Mouse (Mus musculus) heart, embryonic 14.5 days (tissue): ENCODE measurements around the gene Atox1. TPM values are rescaled to one million over a fixed set of nuclear protein-coding genes. Genes with fewer than 3 reads are reported as not detected.
A peak's percentile ranks its signal among the peaks of the same experiment; 100 is the strongest.
"Not testable (repeated sequence)": the region's sequence is repeated elsewhere in the genome, so short reads cannot be mapped to it uniquely, and the experiment has no call there.

Experiments
- ATAC-seq: fragments of 200-750 bp; cut with Nextera tagmentation; 2 replicates; pipeline ENCODE4 v1.8.0; 2017; ENCODE audit warnings: low read depth, moderate TSS enrichment; ENCODE audit not compliant: insufficient number of reproducible peaks, insufficient read depth, low FRiP score
- H3K27ac ChIP-seq, 2 experiments: fragments of 200-500 bp in 1 of 2; fragments of 300-500 bp in 1 of 2; sonication (generic) in 1 of 2; replicated peaks in 1 of 2; 2 replicates each; pipeline ENCODE4 v1.5.1; 2012 to 2014; ENCODE audit warnings: low read depth in 2 of 2, low read length in 2 of 2, control low read depth in 1 of 2, mild to moderate bottlenecking in 1 of 2, mixed read lengths in 1 of 2; ENCODE audit not compliant: control insufficient read depth in 1 of 2, insufficient read depth in 1 of 2
- H3K27me3 ChIP-seq: fragments of 300-500 bp; sonication (generic); 2 replicates; pipeline ENCODE4 v1.6.1; 2014; ENCODE audit warnings: mild to moderate bottlenecking, low read length, control low read depth; ENCODE audit not compliant: control insufficient read depth, insufficient read depth
- H3K36me3 ChIP-seq: fragments of 300-500 bp; sonication (generic); 2 replicates; pipeline ENCODE4 v1.6.1; 2014; ENCODE audit warnings: mild to moderate bottlenecking, control low read depth, low read length, mixed read lengths; ENCODE audit not compliant: control insufficient read depth, insufficient read depth
- H3K4me1 ChIP-seq, 2 experiments: fragments of 200-500 bp in 1 of 2; fragments of 300-500 bp in 1 of 2; sonication (generic) in 1 of 2; 2 replicates each; pipeline ENCODE4 v1.6.1; 2012 to 2014; ENCODE audit warnings: low read length in 2 of 2, control low read depth in 1 of 2, mixed read lengths in 1 of 2; ENCODE audit not compliant: control insufficient read depth in 2 of 2, insufficient read depth in 2 of 2
- H3K4me2 ChIP-seq: fragments of 300-500 bp; sonication (generic); 2 replicates; pipeline ENCODE4 v1.6.1; 2014; ENCODE audit warnings: mild to moderate bottlenecking, low read length
- H3K4me3 ChIP-seq, 2 experiments: fragments of 200-500 bp in 1 of 2; fragments of 300-500 bp in 1 of 2; sonication (generic) in 1 of 2; 2 replicates each; pipeline ENCODE4 v1.5.1; 2012 to 2014; ENCODE audit warnings: low read length in 2 of 2, mild to moderate bottlenecking in 2 of 2, control low read depth in 1 of 2, low read depth in 1 of 2, moderate library complexity in 1 of 2; ENCODE audit not compliant: control insufficient read depth in 1 of 2, insufficient read depth in 1 of 2
- H3K9ac ChIP-seq: fragments of 300-500 bp; sonication (generic); 2 replicates; pipeline ENCODE4 v1.6.1; 2014; ENCODE audit warnings: mild to moderate bottlenecking, low read length
- H3K9me3 ChIP-seq: fragments of 300-500 bp; sonication (generic); 2 replicates; pipeline ENCODE4 v1.6.1; 2016; ENCODE audit warnings: low read length, control low read depth; ENCODE audit not compliant: control insufficient read depth
- WGBS: fragments of 180-500 bp; shearing (Covaris S2); extraction: QIAGEN DNeasy Blood & Tissue Kit; methylation state at CpG from one replicate; pipeline ENCODE4 v1.1.7; 2014; 5-methylcytosine and 5-hydroxymethylcytosine counted together
- polyA plus RNA-seq: library from polyadenylated mRNA; unstranded; fragments of >200 nt; fragmentation: Nextera tagmentation; extraction: Ambion mirVana; gene quantifications from 2 replicates; pipeline ENCODE4 v1.2.1, GENCODE M21; 2014

Gene Atox1
- polyA plus RNA-seq, 1 experiment from 2014 or later = 354 TPM

DNA sequence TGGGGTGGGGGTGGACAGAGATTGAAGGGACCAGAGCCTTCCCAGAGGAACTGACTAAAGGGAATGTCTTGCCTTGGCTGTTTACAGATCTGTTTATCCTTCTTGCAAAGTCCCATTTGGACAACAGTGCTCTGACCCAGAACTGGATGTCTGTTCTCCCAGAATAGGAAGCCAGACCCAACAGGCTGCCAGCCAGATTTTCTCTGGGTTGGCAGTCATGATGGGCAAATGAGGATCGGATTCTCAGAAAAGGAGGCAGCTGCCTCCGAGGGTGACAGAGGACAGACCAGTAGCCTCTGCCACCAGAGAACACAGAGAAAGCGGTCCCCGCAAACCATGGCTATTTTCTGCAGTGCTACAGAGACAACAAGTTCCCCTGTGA lies 41.8 kb downstream of the Atox1 start:
- H3K4me3 ChIP-seq = peak overlapping the region; percentile 70 to 81
- no peaks in the 10 kb centered on the region for H3K9me3 ChIP-seq
- H3K9ac ChIP-seq = peak overlapping the region; percentile 97
- peaks cover 37 to 67% of the 10 kb centered on the region in 2 experiments for H3K4me1 ChIP-seq
- WGBS = 1% methylated on average over 4 of the region's 4 CpGs
- H3K27me3 ChIP-seq = no peaks in the 10 kb centered on the region
- peak overlapping the region; percentile 96 to 98 for H3K27ac ChIP-seq
- H3K36me3 ChIP-seq = no peaks in the 10 kb centered on the region
- H3K4me2 ChIP-seq = peak overlapping the region; percentile 87
- no peak for ATAC-seq

- H3K9ac ChIP-seq = peak overlapping the region; percentile 97
- ATAC-seq = no peak
- peaks cover 2% of the 10 kb centered on the region for H3K36me3 ChIP-seq
- 7% methylated on average over 3 of the region's 3 CpGs for WGBS
- H3K9me3 ChIP-seq = no peaks in the 10 kb centered on the region
- H3K4me1 ChIP-seq = peaks cover 36 to 66% of the 10 kb centered on the region in 2 experiments
- peak overlapping the region; percentile 96 to 98 for H3K27ac ChIP-seq
- peak overlapping the region; percentile 70 to 81 for H3K4me3 ChIP-seq
- no peaks in the 10 kb centered on the region for H3K27me3 ChIP-seq
- H3K4me2 ChIP-seq = peak overlapping the region; percentile 87
Observed at GRCm38 (mm10) chr11:55418704-55419061, 42.4 kb downstream of the Atox1 start.

GRCm38 (mm10) chr11:55417898-55418703 lies 42.9 kb downstream of the Atox1 start:
- Histone ChIP-seq H3K4me2 (peak overlapping the region; percentile 87), H3K27ac (peak overlapping the region; percentile 97 to 98), H3K27me3 (no peaks in the 10 kb centered on the region), H3K9me3 (no peaks in the 10 kb centered on the region), H3K36me3 (peaks cover 8% of the 10 kb centered on the region), H3K4me1 (peaks cover 35 to 67% of the 10 kb centered on the region in 2 experiments), H3K4me3 (peak overlapping the region; percentile 79 to 81), H3K9ac (peak overlapping the region; percentile 97)
- ATAC-seq = peak; percentile 45
- under 1% methylated on average over 24 of the region's 24 CpGs for WGBS

- peak overlapping the region; percentile 97 for H3K9ac ChIP-seq
- H3K4me1 ChIP-seq = peaks cover 41 to 69% of the 10 kb centered on the region in 2 experiments
- H3K9me3 ChIP-seq = no peaks in the 10 kb centered on the region
- no peaks in the 10 kb centered on the region for H3K27me3 ChIP-seq
- ATAC-seq = no peak
- peak overlapping the region; percentile 87 for H3K4me2 ChIP-seq
- peak overlapping the region; percentile 10 to 81; a peak in 3 of 4 replicates for H3K4me3 ChIP-seq
- H3K27ac ChIP-seq = peak overlapping the region; percentile 97 to 98
- peaks cover 22% of the 10 kb centered on the region for H3K36me3 ChIP-seq
- 38% methylated on average over 6 of the region's 6 CpGs for WGBS
Observed at GRCm38 (mm10) chr11:55416609-55417265, 44.3 kb downstream of the Atox1 start.

DNA sequence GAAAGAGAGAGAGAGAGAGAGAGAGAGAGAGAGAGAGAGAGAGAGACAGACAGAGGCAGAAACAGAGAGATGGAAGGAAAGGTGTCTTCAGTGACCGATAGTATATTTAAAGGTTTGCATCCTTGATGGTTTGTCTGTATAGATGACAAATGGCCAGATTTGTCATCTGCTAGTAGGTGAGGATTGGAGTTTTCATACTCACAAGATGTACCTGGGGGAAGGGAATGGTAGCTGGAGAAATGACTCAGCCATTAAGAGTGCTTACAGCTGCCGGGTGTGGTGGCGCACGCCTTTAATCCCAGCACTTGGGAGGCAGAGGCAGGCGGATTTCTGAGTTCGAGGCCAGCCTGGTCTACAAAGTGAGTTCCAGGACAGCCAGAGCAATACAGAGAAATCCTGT lies 45.3 kb downstream of the Atox1 start:
- Histone ChIP-seq H3K36me3 (peaks cover 32% of the 10 kb centered on the region), H3K27ac (peak overlapping the region in 1 of 2 experiments; percentile 98; a peak in 2 of 4 replicates), H3K4me1 (peaks cover 38 to 74% of the 10 kb centered on the region in 2 experiments), H3K4me2 (peak overlapping the region; percentile 87), H3K9ac (peak overlapping the region; percentile 97; the same call in 1 of the 2 replicates)
- H3K4me3 ChIP-seq, ATAC-seq, H3K9me3 ChIP-seq, H3K27me3 ChIP-seq: not testable (repeated sequence)
- 73% methylated on average over 5 of the region's 6 CpGs for WGBS

DNA sequence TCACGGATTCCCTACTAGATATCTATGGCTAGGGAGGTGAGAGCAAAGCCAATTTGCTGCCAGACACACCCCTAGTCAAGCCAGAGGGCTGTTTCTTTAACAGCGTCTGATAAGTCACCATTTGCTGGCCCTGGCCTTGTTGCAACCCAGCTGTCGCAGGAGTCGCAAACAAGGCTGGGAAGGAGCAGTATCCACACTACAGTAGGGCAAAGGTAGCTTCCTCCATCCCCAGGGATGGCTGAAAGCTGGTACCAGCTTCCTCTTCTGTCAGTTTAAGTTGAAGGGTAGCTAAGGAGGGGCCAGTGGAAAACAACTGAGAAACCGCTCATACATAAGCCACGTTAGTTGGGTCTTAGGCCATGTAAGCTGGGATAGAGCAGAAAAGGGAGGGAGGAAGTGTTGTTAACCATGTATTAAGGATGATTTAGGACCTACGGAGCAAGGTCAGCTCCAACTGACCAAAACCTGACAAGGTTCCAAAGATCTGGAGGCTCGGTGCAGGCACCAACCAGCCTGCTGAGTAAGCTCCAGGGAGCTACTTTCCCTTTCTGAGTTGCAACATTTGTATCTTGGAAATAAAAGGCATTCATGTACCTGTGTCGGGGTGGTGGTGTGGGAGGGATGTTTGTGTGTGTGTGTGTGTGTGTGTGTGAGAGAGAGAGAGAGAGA lies 45.9 kb downstream of the Atox1 start:
- H3K27ac ChIP-seq = peak overlapping the region; percentile 57 to 98
- ATAC-seq = no peak
- H3K4me2 ChIP-seq = peak overlapping the region; percentile 87
- H3K27me3 ChIP-seq = no peaks in the 10 kb centered on the region
- H3K36me3 ChIP-seq = peaks cover 37% of the 10 kb centered on the region
- H3K4me3 ChIP-seq = peak overlapping the region in 1 of 2 experiments; percentile 3; a peak in 2 of 4 replicates
- H3K4me1 ChIP-seq = peaks cover 35 to 70% of the 10 kb centered on the region in 2 experiments
- WGBS = 21% methylated on average over 9 of the region's 9 CpGs
- peak overlapping the region; percentile 97; the same call in 1 of the 2 replicates for H3K9ac ChIP-seq
- H3K9me3 ChIP-seq = no peaks in the 10 kb centered on the region

DNA sequence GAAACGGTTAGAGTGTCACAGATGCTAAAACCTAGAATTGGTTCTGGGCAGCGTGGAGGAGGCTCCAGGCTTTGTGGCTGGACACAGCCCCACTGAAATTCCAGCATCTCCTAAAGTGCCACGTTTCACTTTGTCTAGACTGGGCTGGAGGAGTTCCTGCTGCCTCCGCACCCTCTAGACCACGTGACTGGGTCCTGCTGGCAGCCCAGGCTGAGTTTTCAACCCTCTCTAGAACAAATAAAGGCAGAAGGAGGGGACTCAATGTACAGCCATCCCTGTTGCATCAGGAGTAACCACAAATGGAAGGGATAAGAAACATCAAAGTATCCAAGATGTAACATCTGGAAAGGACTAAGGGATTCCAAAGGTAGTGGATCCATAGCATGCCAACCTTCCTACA lies 46.7 kb downstream of the Atox1 start:
- peak overlapping the region; percentile 54 to 98; a peak in 3 of 4 replicates for H3K27ac ChIP-seq
- no peak for ATAC-seq
- peak overlapping the region; percentile 87 for H3K4me2 ChIP-seq

More for the DNA sequence above, 46.7 kb downstream of the Atox1 start:
- Histone ChIP-seq H3K9ac (peak overlapping the region; percentile 97; the same call in 1 of the 2 replicates), H3K4me3 (no peak overlapping the region), H3K36me3 (peaks cover 45% of the 10 kb centered on the region), H3K27me3 (no peaks in the 10 kb centered on the region), H3K4me1 (peaks cover 32 to 67% of the 10 kb centered on the region in 2 experiments), H3K9me3 (no peaks in the 10 kb centered on the region)
- 36% methylated on average over 5 of the region's 5 CpGs for WGBS
